Mouse (Mus musculus) neural tube, embryonic 12.5 days (tissue): ENCODE results near the gene Des. TPM values are rescaled to one million over a fixed set of nuclear protein-coding genes. Genes with fewer than 3 reads are reported as not detected.
A peak's percentile ranks its signal among the peaks of the same experiment; 100 is the strongest.

Source experiments
- ATAC-seq: fragments of 200-750 bp; cut with Nextera tagmentation; 2 replicates; pipeline ENCODE4 v1.8.0; 2017; ENCODE audit warnings: low read depth, mild to moderate bottlenecking, moderate TSS enrichment, moderate library complexity; ENCODE audit not compliant: low FRiP score
- H3K27ac ChIP-seq: fragments of 300-500 bp; sonication (generic); 2 replicates; pipeline ENCODE4 v1.5.1; 2016
- H3K27me3 ChIP-seq: fragments of 300-500 bp; sonication (generic); replicated peaks from 2 replicates; pipeline ENCODE4 v1.6.1; 2016; ENCODE audit warnings: mild to moderate bottlenecking
- H3K36me3 ChIP-seq: fragments of 300-500 bp; sonication (generic); 2 replicates; pipeline ENCODE4 v1.6.1; 2016; ENCODE audit warnings: mild to moderate bottlenecking
- H3K4me1 ChIP-seq: fragments of 300-500 bp; sonication (generic); 2 replicates; pipeline ENCODE4 v1.6.1; 2016
- H3K4me2 ChIP-seq: fragments of 300-500 bp; sonication (generic); replicated peaks from 2 replicates; pipeline ENCODE4 v1.6.1; 2016; ENCODE audit warnings: mild to moderate bottlenecking
- H3K4me3 ChIP-seq: fragments of 300-500 bp; sonication (generic); 2 replicates; pipeline ENCODE4 v1.5.1; 2016
- H3K9ac ChIP-seq: fragments of 300-500 bp; sonication (generic); 2 replicates; pipeline ENCODE4 v1.6.1; 2016; ENCODE audit warnings: mild to moderate bottlenecking
- H3K9me3 ChIP-seq: fragments of 300-500 bp; sonication (generic); 2 replicates; pipeline ENCODE4 v1.6.1; 2016; ENCODE audit warnings: mild to moderate bottlenecking
- WGBS: fragments of 180-500 bp; shearing (Covaris S2); methylation state at CpG from one replicate; pipeline ENCODE4 v1.1.7; 2016; 5-methylcytosine and 5-hydroxymethylcytosine counted together
- polyA plus RNA-seq: library from polyadenylated mRNA; unstranded; fragments of >200 nt; fragmentation: Nextera tagmentation; extraction: Ambion mirVana; gene quantifications from 2 replicates; pipeline ENCODE4 v1.2.1, GENCODE M21; 2016

Gene Des
- 9.3 and 12.7 TPM in 2 replicates for polyA plus RNA-seq

DNA sequence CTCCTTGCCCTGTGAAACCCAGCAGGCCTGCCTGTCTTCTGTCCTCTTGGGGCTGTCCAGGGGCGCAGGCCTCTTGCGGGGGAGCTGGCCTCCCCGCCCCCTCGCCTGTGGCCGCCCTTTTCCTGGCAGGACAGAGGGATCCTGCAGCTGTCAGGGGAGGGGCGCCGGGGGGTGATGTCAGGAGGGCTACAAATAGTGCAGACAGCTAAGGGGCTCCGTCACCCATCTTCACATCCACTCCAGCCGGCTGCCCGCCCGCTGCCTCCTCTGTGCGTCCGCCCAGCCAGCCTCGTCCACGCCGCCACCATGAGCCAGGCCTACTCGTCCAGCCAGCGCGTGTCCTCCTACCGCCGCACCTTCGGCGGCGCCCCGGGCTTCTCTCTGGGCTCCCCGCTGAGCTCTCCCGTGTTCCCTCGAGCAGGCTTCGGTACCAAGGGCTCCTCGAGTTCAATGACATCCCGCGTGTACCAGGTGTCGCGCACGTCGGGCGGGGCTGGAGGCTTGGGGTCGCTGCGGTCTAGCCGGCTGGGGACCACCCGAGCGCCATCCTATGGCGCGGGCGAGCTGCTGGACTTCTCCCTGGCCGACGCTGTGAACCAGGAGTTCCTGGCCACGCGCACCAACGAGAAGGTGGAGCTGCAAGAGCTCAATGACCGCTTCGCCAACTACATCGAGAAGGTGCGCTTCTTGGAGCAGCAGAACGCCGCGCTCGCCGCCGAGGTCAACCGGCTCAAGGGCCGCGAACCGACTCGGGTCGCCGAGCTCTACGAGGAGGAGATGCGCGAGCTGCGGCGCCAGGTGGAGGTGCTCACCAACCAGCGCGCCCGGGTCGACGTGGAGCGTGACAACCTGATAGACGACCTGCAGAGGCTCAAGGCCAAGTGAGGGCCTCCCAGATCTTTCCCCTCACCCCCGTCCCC is at the start of gene Des:
TSS of gene Des (plus strand) at position 218 of the 920 bp plus-strand sequence.
- H3K9me3 ChIP-seq = no peaks in the 10 kb centered on the region
- peaks cover 41% of the 10 kb centered on the region for H3K27me3 ChIP-seq
- peak within 1 kb of the TSS; percentile 26 for H3K4me3 ChIP-seq
- H3K4me1 ChIP-seq = peaks cover 10% of the 10 kb centered on the region
- no peaks in the 10 kb centered on the region for H3K36me3 ChIP-seq
- H3K27ac ChIP-seq = no peak within 1 kb of the TSS
- peak; percentile 44; the same call in 1 of the 2 replicates for ATAC-seq
- H3K4me2 ChIP-seq = peak within 1 kb of the TSS; percentile 61
- 0 out of 2 replicates have a peak within 1 kb of the TSS, but pooled peaks have one; percentile 26 for H3K9ac ChIP-seq
- 1% methylated on average over 80 of the region's 80 CpGs for WGBS

DNA sequence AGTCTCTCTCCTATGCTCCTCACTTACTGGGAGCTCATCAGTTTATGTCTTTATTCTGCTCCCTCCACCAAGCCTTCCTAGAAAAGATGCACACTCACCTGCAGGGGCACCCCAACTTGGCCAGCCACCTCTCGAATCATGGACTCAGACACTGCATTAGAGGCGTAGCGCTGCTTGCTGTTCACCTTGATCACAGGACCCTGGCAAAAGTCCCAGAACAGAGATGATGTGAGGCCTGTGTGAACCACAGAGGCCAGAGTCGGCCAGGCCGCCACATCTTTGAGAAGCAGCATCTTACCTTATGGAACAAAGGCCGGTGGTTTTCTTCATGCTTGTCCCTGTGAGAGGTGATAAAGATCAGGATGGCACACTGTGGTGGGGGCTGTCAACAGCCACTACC is 48.4 kb upstream of the Des start:
- Histone ChIP-seq H3K4me2 (no peak overlapping the region), H3K4me1 (peaks cover 9% of the 10 kb centered on the region), H3K27me3 (no peaks in the 10 kb centered on the region), H3K9ac (no peak overlapping the region), H3K9me3 (no peaks in the 10 kb centered on the region), H3K4me3 (no peak overlapping the region), H3K36me3 (peaks cover 85% of the 10 kb centered on the region), H3K27ac (no peak overlapping the region)
- 95% methylated on average over 6 of the region's 6 CpGs for WGBS
- ATAC-seq = no peak

DNA sequence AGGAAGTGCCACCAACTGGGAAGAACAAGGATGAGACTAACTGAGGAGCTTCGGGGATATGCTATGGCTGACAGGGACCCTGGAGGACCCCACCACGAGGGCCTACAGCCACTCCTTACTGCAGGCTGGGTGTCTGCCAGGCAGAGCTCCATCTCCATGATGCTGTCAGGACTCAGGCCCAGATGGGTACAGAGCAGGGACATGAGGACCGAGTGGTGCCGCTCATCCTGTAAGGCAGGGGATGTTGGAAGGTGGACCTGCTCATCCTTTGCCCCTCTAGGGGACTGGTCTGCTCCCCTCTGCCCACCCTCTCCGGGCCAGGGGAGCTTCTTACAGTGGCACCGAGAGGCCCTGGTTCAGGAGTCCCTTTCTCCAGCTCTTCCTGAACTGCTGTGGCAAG is 45.1 kb upstream of the Des start:
- ATAC-seq = no peak
- Histone ChIP-seq H3K4me1 (peaks cover 9% of the 10 kb centered on the region), H3K4me2 (no peak overlapping the region), H3K36me3 (peaks cover 58% of the 10 kb centered on the region), H3K4me3 (no peak overlapping the region), H3K27me3 (no peaks in the 10 kb centered on the region), H3K9me3 (no peaks in the 10 kb centered on the region), H3K9ac (0 out of 2 replicates have a peak overlapping the region, but pooled peaks have one; percentile 5), H3K27ac (no peak overlapping the region)
- WGBS = 92% methylated on average over 6 of the region's 6 CpGs

DNA sequence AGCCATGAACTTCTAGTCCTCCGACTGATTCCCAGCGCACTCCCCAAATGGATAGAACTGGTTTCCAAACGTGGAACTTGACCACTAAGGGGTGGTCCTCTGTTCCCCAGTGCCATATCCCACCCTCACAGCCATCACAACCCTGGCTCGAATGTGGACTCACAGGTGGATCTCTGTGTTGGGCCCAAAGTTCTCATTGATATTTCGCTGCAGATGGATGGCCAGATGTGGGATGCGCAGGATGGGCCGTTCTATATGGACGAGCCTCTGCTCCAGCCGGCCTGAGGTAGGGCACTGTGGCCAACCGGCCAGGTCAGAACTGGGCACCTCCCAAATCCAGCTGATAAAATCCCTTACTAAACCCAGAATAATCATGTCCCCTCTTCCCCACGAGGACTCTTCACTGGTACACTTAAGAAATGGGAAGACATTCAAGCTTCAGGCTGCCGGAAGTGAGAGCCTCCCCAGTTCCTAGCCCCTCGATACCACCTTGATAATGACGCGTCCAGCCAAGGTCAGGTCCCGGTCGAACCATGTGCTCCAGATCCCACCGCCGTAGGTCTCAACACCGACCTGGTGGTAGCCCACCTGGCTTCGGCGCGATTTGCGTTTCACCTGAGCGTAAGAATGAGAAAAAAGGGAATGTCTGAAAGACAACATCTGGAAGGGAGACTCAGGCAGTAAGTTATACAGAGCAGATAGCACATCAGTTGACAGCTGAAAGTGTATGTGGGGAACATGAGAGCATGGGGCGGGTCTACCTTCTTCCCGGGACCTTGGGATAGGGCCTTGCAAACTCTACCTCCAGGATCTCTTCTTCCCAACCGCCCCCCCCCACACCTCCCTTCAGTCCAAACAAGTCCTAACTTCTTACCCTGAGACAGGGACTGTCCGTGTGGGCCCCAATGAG is 44.4 kb upstream of the Des start:
- Histone ChIP-seq H3K36me3 (peaks cover 51% of the 10 kb centered on the region), H3K27ac (no peak overlapping the region), H3K4me1 (peaks cover 9% of the 10 kb centered on the region), H3K27me3 (no peaks in the 10 kb centered on the region), H3K9me3 (no peaks in the 10 kb centered on the region), H3K9ac (peak overlapping the region; percentile 65), H3K4me2 (peak overlapping the region; percentile 79), H3K4me3 (peak overlapping the region; percentile 70)
- WGBS = 87% methylated on average over 29 of the region's 29 CpGs
- no peak for ATAC-seq

DNA sequence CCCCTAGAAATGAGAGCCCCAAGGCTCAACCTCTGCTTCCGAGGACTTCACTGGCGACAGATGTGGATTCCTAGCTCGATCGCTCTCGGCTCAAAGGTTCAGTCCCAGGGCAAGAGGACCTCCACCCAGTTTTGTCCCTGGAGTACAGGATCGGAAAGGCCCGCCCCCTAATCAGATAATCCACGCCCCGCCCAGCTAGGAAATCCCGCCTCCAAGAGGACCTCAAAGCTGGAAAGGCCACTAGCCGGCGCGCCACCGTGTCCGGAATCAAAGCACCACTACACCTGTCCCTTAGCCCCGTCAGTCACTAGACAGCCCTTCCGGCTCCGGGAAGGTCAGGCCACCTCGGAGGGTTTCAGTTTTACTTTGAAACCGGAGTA is 43.3 kb upstream of the Des start:
- Histone ChIP-seq H3K36me3 (peaks cover 39% of the 10 kb centered on the region), H3K4me3 (peak overlapping the region; percentile 70), H3K4me1 (peaks cover 9% of the 10 kb centered on the region), H3K9ac (peak overlapping the region; percentile 65), H3K9me3 (no peaks in the 10 kb centered on the region), H3K27ac (peak overlapping the region; percentile 68), H3K27me3 (no peaks in the 10 kb centered on the region), H3K4me2 (peak overlapping the region; percentile 79)
- under 1% methylated on average over 20 of the region's 20 CpGs for WGBS
- ATAC-seq = peak; percentile 58

DNA sequence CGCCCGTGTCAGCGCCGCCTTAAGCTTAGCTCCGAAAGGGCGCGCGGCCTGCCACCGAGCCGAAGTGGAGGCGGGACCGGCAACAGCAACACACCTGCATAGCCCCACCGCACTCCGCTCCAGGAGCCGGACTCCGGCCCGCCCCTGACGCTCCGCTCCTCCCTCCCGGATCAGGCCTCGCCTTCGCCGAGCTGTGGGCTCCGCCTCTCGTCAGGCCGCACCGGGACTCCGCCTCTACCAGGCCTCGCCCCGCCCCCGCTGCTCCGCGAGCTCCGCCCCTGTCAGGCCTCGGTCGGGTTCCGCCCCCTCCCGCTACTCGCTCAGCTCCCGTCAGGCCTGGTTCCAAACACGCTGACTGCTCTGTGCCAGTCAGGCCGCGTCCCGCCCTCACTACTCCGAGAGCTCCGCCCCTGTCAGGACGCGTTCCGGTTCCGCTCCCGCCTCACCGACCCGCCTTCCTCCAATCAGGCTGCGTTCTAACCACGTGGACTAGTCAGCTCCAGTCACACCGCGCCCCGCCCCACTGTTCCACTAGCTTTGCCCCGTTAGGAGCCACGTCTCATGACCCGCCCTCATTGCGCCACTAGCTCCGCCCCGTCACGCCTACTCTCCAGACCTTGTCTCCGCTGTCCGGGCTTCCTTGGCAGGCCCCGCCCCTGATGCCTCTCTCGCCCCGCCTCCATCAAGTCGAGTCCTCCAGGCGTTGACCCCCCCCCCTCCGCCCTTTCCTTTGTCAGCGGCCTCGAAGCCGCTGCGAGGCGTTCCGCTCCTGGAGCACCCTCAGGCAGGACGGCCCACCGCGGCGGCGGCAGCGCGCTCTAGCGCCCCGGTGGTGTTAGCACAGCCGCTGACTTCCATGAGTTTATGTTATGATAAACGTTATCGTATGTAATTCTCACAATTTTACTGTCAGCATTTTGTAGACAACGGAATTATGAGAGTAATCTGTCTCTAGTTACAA is 42.6 kb upstream of the Des start, which contains the start of gene Dnpep:
TSS of gene Dnpep (minus strand) at position 750 of the 961 bp plus-strand sequence.
- peak within 1 kb of the TSS; percentile 65 for H3K9ac ChIP-seq

DNA sequence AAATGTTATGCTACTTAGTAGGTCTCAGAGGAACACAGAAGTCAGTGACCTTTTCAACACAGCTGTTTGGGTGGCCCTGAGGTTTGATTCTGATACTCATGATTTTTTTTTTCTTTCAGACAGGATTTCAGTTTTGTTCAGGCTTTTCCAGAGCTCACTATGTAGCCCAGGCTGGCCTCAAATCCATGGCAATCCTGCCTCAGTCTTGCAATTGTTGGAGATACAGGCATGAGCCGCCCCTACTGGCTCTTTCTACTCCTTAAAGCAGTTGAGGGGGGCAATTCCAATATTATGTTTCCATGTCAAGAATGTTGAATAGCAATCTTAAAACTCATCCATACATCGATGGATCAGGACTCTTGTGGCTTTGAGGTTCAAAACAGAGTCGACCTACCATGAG is 41.8 kb upstream of the Des start:
- H3K4me3 ChIP-seq = no peak overlapping the region
- no peaks in the 10 kb centered on the region for H3K9me3 ChIP-seq
- no peaks in the 10 kb centered on the region for H3K27me3 ChIP-seq
- no peak for ATAC-seq
- H3K4me1 ChIP-seq = peaks cover 9% of the 10 kb centered on the region
- H3K27ac ChIP-seq = no peak overlapping the region
- H3K36me3 ChIP-seq = peaks cover 25% of the 10 kb centered on the region
- H3K4me2 ChIP-seq = peak overlapping the region; percentile 40
- WGBS = 68% methylated on average over 3 of the region's 3 CpGs
- H3K9ac ChIP-seq = no peak overlapping the region

More for the DNA sequence above, 42.6 kb upstream of the Des start, which contains the start of gene Dnpep:
- H3K4me1 ChIP-seq = peaks cover 9% of the 10 kb centered on the region
- H3K36me3 ChIP-seq = peaks cover 33% of the 10 kb centered on the region
- no peaks in the 10 kb centered on the region for H3K27me3 ChIP-seq
- no peaks in the 10 kb centered on the region for H3K9me3 ChIP-seq
- H3K4me2 ChIP-seq = peak within 1 kb of the TSS; percentile 79
- peak within 1 kb of the TSS; percentile 70 for H3K4me3 ChIP-seq
- ATAC-seq = peak; percentile 98
- WGBS = under 1% methylated on average over 92 of the region's 92 CpGs
- peak within 1 kb of the TSS; percentile 68 for H3K27ac ChIP-seq

DNA sequence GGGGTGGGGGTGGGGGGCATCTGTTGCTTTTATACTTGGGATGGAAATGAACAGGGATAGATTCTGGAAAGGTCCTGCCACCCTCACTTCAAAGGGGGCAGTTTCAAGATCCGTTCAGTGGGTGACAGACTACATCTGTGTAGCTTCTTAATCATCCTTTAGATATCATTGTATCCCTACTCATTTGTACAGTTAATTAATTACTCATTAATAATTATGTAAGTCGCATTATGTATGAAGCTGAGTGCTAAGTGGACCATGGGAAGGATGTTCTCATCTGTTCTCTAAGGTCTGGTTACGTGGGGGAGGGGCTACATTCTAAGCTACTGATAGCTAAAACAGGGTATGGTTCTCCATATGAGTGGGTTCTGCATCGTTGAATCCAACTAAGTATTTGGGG is 41.4 kb upstream of the Des start:
- 94% methylated on average over 4 of the region's 4 CpGs for WGBS
- H3K4me2 ChIP-seq = no peak overlapping the region
- H3K27ac ChIP-seq = no peak overlapping the region
- no peak for ATAC-seq
- no peak overlapping the region for H3K4me3 ChIP-seq
- no peak overlapping the region for H3K9ac ChIP-seq
- H3K4me1 ChIP-seq = peaks cover 9% of the 10 kb centered on the region
- peaks cover 21% of the 10 kb centered on the region for H3K36me3 ChIP-seq
- no peaks in the 10 kb centered on the region for H3K27me3 ChIP-seq
- no peaks in the 10 kb centered on the region for H3K9me3 ChIP-seq

DNA sequence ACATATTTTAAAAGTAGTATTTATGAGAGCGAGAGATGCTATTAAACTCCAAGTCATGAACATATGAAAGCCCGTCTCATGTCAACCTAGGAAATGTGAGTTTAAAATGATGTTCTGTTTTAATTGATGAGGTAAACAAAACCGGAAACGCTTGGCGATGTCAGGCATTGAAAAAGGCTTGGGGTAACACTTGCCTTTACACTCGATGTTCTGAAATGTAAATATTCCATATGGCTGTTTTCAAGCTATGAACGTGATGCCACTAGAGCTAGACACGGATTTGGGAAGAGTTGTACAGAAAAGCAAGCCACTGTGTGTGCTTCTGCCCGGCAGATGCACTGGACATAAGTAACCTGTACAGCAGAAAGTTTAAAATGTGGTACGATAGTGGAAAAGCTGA is 41.0 kb upstream of the Des start:
- no peak overlapping the region for H3K9ac ChIP-seq
- ATAC-seq = no peak
- WGBS = 90% methylated on average over 10 of the region's 10 CpGs

DNA sequence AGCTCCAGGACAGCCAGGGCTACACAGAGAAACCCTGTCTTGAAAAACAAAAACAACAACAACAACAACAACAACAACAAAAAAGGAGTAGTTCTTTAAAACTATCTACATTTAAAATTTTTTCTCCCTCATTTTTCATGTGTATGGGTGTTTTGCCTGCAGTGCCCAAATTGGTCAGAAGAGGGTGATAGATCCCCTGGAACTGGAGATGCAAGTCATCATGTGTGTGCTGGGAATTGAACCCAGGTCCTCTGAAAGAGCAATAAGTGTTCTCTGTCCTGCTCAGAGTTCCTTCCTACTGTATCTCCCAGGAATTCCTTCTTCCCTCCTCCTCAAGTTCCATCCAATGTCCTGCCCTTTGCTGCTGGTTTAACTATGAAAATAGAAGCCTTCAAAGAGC is 32.7 kb upstream of the Des start:
- no peaks in the 10 kb centered on the region for H3K4me1 ChIP-seq
- no peak overlapping the region for H3K9ac ChIP-seq
- no peak overlapping the region for H3K27ac ChIP-seq
- H3K9me3 ChIP-seq = peaks cover 3% of the 10 kb centered on the region; the same call in 1 of the 2 replicates
- H3K27me3 ChIP-seq = no peaks in the 10 kb centered on the region
- H3K4me3 ChIP-seq = no peak overlapping the region
- no peak for ATAC-seq
- no peak overlapping the region for H3K4me2 ChIP-seq
- no peaks in the 10 kb centered on the region for H3K36me3 ChIP-seq

More for the DNA sequence above, 41.0 kb upstream of the Des start:
- Histone ChIP-seq H3K4me2 (no peak overlapping the region), H3K4me1 (peaks cover 9% of the 10 kb centered on the region), H3K4me3 (no peak overlapping the region), H3K27ac (no peak overlapping the region), H3K36me3 (peaks cover 16% of the 10 kb centered on the region), H3K9me3 (no peaks in the 10 kb centered on the region), H3K27me3 (no peaks in the 10 kb centered on the region)

DNA sequence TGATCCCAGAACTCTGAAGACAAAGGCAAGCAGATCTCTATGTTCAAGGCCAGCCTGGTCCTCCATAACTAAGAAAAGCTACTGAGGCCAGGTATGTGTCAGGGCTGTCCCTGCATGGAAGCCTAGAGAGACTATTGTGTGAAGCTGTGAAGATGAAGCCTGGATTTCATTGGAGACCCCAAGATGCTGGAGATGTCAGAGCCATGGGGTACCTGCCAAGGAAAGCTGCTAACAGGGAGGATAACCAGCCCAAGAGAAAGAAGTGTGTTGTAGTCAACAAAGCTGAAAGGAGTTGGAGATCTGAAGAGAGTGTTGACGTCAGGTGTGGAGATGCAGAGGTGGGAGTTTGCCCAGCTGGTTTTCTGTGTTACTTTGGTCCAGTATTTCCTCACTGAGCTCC is 28.9 kb upstream of the Des start:
- H3K4me3 ChIP-seq = no peak overlapping the region
- no peak overlapping the region for H3K9ac ChIP-seq
- H3K36me3 ChIP-seq = no peaks in the 10 kb centered on the region
- no peaks in the 10 kb centered on the region for H3K27me3 ChIP-seq
- H3K9me3 ChIP-seq = peaks cover 3% of the 10 kb centered on the region; the same call in 1 of the 2 replicates
- no peaks in the 10 kb centered on the region for H3K4me1 ChIP-seq
- 84% methylated on average over 1 of the region's 1 CpGs for WGBS
- no peak overlapping the region for H3K4me2 ChIP-seq
- no peak for ATAC-seq
- H3K27ac ChIP-seq = no peak overlapping the region
